Mouse (Mus musculus) forebrain, embryonic 11.5 days (tissue): ENCODE results near the gene Heatr6. TPM values are rescaled to one million over a fixed set of nuclear protein-coding genes. Genes with fewer than 3 reads are reported as not detected.

Experiments used
- ATAC-seq: fragments of 200-750 bp; cut with Nextera tagmentation; replicated peaks from 2 replicates; pipeline ENCODE4 v1.8.0; 2017; ENCODE audit warnings: moderate TSS enrichment; ENCODE audit not compliant: low FRiP score
- DNase-seq: peaks from one replicate; pipeline ENCODE4 v3.0.0-alpha.2; 2017; ENCODE audit warnings: low spot score
- H3K27ac ChIP-seq: fragments of 300-500 bp; sonication (generic); 2 replicates; pipeline ENCODE4 v1.5.1; 2014; ENCODE audit warnings: low read depth, low read length
- H3K27me3 ChIP-seq: fragments of 300-500 bp; sonication (generic); 2 replicates; pipeline ENCODE4 v1.6.1; 2014; ENCODE audit warnings: mild to moderate bottlenecking, low read length, mixed read lengths; ENCODE audit not compliant: control insufficient read depth, insufficient read depth
- H3K36me3 ChIP-seq: fragments of 300-500 bp; sonication (generic); 2 replicates; pipeline ENCODE4 v1.6.1; 2014; ENCODE audit warnings: mild to moderate bottlenecking, low read length, moderate library complexity, mixed read lengths; ENCODE audit not compliant: control insufficient read depth, insufficient read depth
- H3K4me1 ChIP-seq: fragments of 300-500 bp; sonication (generic); replicated peaks from 2 replicates; pipeline ENCODE4 v1.6.1; 2014; ENCODE audit warnings: low read length, mixed read lengths; ENCODE audit not compliant: control insufficient read depth, insufficient read depth
- H3K4me2 ChIP-seq: fragments of 300-500 bp; sonication (generic); 2 replicates; pipeline ENCODE4 v1.6.1; 2014; ENCODE audit warnings: low read depth, mild to moderate bottlenecking, low read length, moderate library complexity, mixed read lengths; ENCODE audit not compliant: severe bottlenecking
- H3K4me3 ChIP-seq: fragments of 300-500 bp; sonication (generic); 2 replicates; pipeline ENCODE4 v1.5.1; 2014; ENCODE audit warnings: low read depth, low read length
- H3K9ac ChIP-seq: fragments of 300-500 bp; sonication (generic); 2 replicates; pipeline ENCODE4 v1.6.1; 2014; ENCODE audit warnings: low read length
- H3K9me3 ChIP-seq: fragments of 300-500 bp; sonication (generic); 2 replicates; pipeline ENCODE4 v1.6.1; 2016; ENCODE audit warnings: low read length, mixed read lengths; ENCODE audit not compliant: control insufficient read depth
- WGBS: fragments of 180-500 bp; shearing (Covaris S2); extraction: QIAGEN DNeasy Blood & Tissue Kit; methylation state at CpG from one replicate; pipeline ENCODE4 v1.1.7; 2014; 5-methylcytosine and 5-hydroxymethylcytosine counted together
- polyA plus RNA-seq: library from polyadenylated mRNA; unstranded; fragments of >200 nt; fragmentation: Nextera tagmentation; extraction: Ambion mirVana; gene quantifications from 2 replicates; pipeline ENCODE4 v1.2.1, GENCODE M21; 2014

The Heatr6 gene
- polyA plus RNA-seq, 1 experiment from 2014 or later = 36.5 TPM

GRCm38 (mm10) chr11:83818591-83819127 lies 65.2 kb downstream of the Heatr6 start:
- DNase-seq = no peak
- ATAC-seq = no peak
- Histone ChIP-seq H3K4me2 (no peak overlapping the region), H3K36me3 (no peaks in the 10 kb centered on the region), H3K9me3 (no peaks in the 10 kb centered on the region), H3K27ac (no peak overlapping the region), H3K4me1 (no peaks in the 10 kb centered on the region), H3K4me3 (no peak overlapping the region), H3K9ac (no peak overlapping the region), H3K27me3 (no peaks in the 10 kb centered on the region)
- WGBS = 70% methylated on average over 9 of the region's 9 CpGs

- Histone ChIP-seq H3K9ac (no peak overlapping the region), H3K27me3 (no peaks in the 10 kb centered on the region), H3K27ac (no peak overlapping the region), H3K4me3 (no peak overlapping the region), H3K4me2 (no peak overlapping the region), H3K36me3 (no peaks in the 10 kb centered on the region), H3K9me3 (no peaks in the 10 kb centered on the region), H3K4me1 (no peaks in the 10 kb centered on the region)
- WGBS = 51% methylated on average over 10 of the region's 10 CpGs
- ATAC-seq (no peak), DNase-seq (no peak)
Measured at GRCm38 (mm10) chr11:83819806-83820483, 66.4 kb downstream of the Heatr6 start.

DNA sequence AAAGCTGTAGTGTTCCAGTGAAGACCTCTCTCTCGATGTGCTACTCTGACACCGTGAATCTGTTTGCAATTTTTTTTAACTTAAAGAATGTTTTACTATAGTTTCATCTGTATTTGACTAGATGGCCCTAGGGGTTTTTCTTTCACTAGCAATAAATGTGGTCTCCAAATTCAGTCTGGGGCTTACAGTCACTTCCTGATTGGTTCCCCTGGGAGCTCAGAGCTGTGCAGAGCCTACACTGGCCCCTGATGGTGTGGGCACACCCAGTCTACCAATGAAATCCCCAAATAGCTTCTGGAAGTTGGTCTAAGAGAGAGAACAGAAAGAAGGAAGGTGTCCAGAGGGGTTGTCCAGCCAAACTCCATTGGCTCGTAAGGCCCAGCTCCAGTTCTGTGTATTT lies 72.6 kb downstream of the Heatr6 start:
- Histone ChIP-seq H3K27ac (no peak overlapping the region), H3K4me2 (no peak overlapping the region), H3K27me3 (no peaks in the 10 kb centered on the region), H3K4me3 (no peak overlapping the region), H3K9ac (no peak overlapping the region), H3K36me3 (no peaks in the 10 kb centered on the region), H3K4me1 (no peaks in the 10 kb centered on the region), H3K9me3 (no peaks in the 10 kb centered on the region)
- 93% methylated on average over 3 of the region's 3 CpGs for WGBS
- ATAC-seq = no peak
- no peak for DNase-seq

- H3K4me3 ChIP-seq = no peak overlapping the region
- H3K27me3 ChIP-seq = no peaks in the 10 kb centered on the region
- no peak for DNase-seq
- H3K4me2 ChIP-seq = no peak overlapping the region
- H3K36me3 ChIP-seq = no peaks in the 10 kb centered on the region
- 88% methylated on average over 8 of the region's 8 CpGs for WGBS
- H3K9me3 ChIP-seq = no peaks in the 10 kb centered on the region
- H3K27ac ChIP-seq = no peak overlapping the region
- no peak for ATAC-seq
- no peaks in the 10 kb centered on the region for H3K4me1 ChIP-seq
- no peak overlapping the region for H3K9ac ChIP-seq
Measured at GRCm38 (mm10) chr11:83828553-83829142, 75.2 kb downstream of the Heatr6 start.

DNA sequence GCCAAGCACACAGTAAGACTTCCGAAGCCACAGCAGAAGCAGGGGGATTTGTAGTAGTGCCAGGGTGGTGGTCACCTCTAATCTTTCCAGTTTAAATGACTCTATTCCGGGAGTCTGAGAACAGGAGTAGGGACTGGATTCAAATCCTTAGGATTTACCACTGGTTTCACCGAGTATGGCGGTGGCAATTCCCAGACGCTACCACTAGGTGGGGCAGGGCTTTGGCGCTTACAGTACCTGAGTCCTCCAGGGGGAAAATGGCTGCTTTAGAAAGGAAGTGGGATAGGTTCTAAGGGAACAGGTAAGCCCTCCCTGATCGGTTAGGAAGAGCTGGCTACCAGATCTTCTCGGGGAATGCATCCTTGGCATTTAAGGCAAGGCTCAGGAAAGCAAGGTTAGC lies 78.9 kb downstream of the Heatr6 start:
- ATAC-seq (no peak), DNase-seq (peak; percentile 75)
- Histone ChIP-seq H3K9ac (no peak overlapping the region), H3K9me3 (no peaks in the 10 kb centered on the region), H3K36me3 (no peaks in the 10 kb centered on the region), H3K27ac (no peak overlapping the region), H3K4me1 (no peaks in the 10 kb centered on the region), H3K4me2 (no peak overlapping the region), H3K27me3 (no peaks in the 10 kb centered on the region), H3K4me3 (no peak overlapping the region)
- WGBS = 39% methylated on average over 8 of the region's 8 CpGs

Other genes with a start within 250 kb of the Heatr6 start
- gene Heatr9, start 231.5 kb upstream of the Heatr6 start, polyA plus RNA-seq = not detected in 2 replicates
- gene Ccl5, start 223.2 kb upstream of the Heatr6 start, polyA plus RNA-seq = not detected in 2 replicates
- 1.1 and 1.3 TPM in 2 replicates for gene Ccl9, start 175.1 kb upstream of the Heatr6 start, polyA plus RNA-seq
- gene Ccl6, start 160.6 kb upstream of the Heatr6 start, polyA plus RNA-seq = 0.80 and 0.89 TPM in 2 replicates
- gene Rpl9-ps1, start 108.1 kb upstream of the Heatr6 start, polyA plus RNA-seq = not detected in 2 replicates
- 0.63 and 0.95 TPM in 2 replicates for gene Ccl3, start 104.3 kb upstream of the Heatr6 start, polyA plus RNA-seq
- 0.44 TPM in 1 of 2 replicates, not detected in the other for gene Ccl4, start 91.1 kb upstream of the Heatr6 start, polyA plus RNA-seq
- 0.40 TPM in 1 of 2 replicates, not detected in the other for gene Wfdc17, start 49.7 kb upstream of the Heatr6 start, polyA plus RNA-seq
- not detected in 2 replicates for gene Wfdc18, start 44.7 kb upstream of the Heatr6 start, polyA plus RNA-seq
- gene Wfdc21, start 6.8 kb upstream of the Heatr6 start, polyA plus RNA-seq = not detected in 2 replicates
- not detected in 2 replicates for gene Hnf1b, start 96.4 kb downstream of the Heatr6 start, polyA plus RNA-seq
- gene Ddx52, start 188.4 kb downstream of the Heatr6 start, polyA plus RNA-seq = 48.3 and 52.7 TPM in 2 replicates
- gene Synrg, start 210.7 kb downstream of the Heatr6 start, polyA plus RNA-seq = 20.7 and 20.8 TPM in 2 replicates